Mouse (Mus musculus) hindbrain, postnatal 0 days (tissue): ENCODE measurements around the gene Slc39a11. TPM values are rescaled to one million over a fixed set of nuclear protein-coding genes. Genes with fewer than 3 reads are reported as not detected.

Experiments
- ATAC-seq: fragments of 200-750 bp; cut with Nextera tagmentation; 2 replicates; pipeline ENCODE4 v1.8.0; 2017; ENCODE audit warnings: mild to moderate bottlenecking, moderate TSS enrichment, moderate library complexity
- DNase-seq: peaks from one replicate; pipeline ENCODE4 v3.0.0-alpha.2; 2015; ENCODE audit warnings: low spot score
- H3K27ac ChIP-seq: fragments of 300-500 bp; sonication (generic); 2 replicates; pipeline ENCODE4 v1.5.1; 2014; ENCODE audit warnings: mild to moderate bottlenecking
- H3K27me3 ChIP-seq: fragments of 300-500 bp; sonication (generic); 2 replicates; pipeline ENCODE4 v1.6.1; 2014; ENCODE audit warnings: low read length, mixed read lengths; ENCODE audit not compliant: insufficient read depth
- H3K36me3 ChIP-seq: fragments of 300-500 bp; sonication (generic); 2 replicates; pipeline ENCODE4 v1.6.1; 2014; ENCODE audit warnings: low read length, mixed read lengths; ENCODE audit not compliant: insufficient read depth
- H3K4me1 ChIP-seq: fragments of 300-500 bp; sonication (generic); 2 replicates; pipeline ENCODE4 v1.6.1; 2014; ENCODE audit warnings: antibody characterized with exemption, low read length, mixed read lengths; ENCODE audit not compliant: insufficient read depth
- H3K4me2 ChIP-seq: fragments of 300-500 bp; sonication (generic); 2 replicates; pipeline ENCODE4 v1.6.1; 2014; ENCODE audit warnings: low read depth, mild to moderate bottlenecking, low read length, moderate library complexity, mixed read lengths
- H3K4me3 ChIP-seq: fragments of 300-500 bp; sonication (generic); 2 replicates; pipeline ENCODE4 v1.5.1; 2014; ENCODE audit warnings: low read length
- H3K9ac ChIP-seq: fragments of 300-500 bp; sonication (generic); replicated peaks from 2 replicates; pipeline ENCODE4 v1.6.1; 2014; ENCODE audit warnings: mild to moderate bottlenecking, low read length, moderate library complexity, mixed read lengths
- H3K9me3 ChIP-seq: fragments of 300-500 bp; sonication (generic); 2 replicates; pipeline ENCODE4 v1.6.1; 2016; ENCODE audit warnings: low read length, mixed read lengths
- CTCF ChIP-seq: IDR thresholded peaks from 2 replicates; pipeline ENCODE4 v1.5.1; 2016; ENCODE audit warnings: antibody characterized with exemption, control low read depth, low read depth
- WGBS: fragments of 180-500 bp; shearing (Covaris S2); extraction: QIAGEN DNeasy Blood & Tissue Kit; methylation state at CpG from one replicate; pipeline ENCODE4 v1.1.7; 2014; 5-methylcytosine and 5-hydroxymethylcytosine counted together
- polyA plus RNA-seq: library from polyadenylated mRNA; unstranded; fragments of >200 nt; fragmentation: Nextera tagmentation; extraction: Ambion mirVana; gene quantifications from 2 replicates; pipeline ENCODE4 v1.2.1, GENCODE M21; 2015
- total RNA-seq: library from RNA; depleted of rRNA; stranded (reverse); fragments of >200 nt; gene quantifications from 2 replicates; pipeline ENCODE4 v1.2.3, GENCODE M21; 2014

The Slc39a11 gene
- total and polyA plus RNA-seq, 2 experiments from 2014 or later, result 35.6 to 63.3 TPM

DNA sequence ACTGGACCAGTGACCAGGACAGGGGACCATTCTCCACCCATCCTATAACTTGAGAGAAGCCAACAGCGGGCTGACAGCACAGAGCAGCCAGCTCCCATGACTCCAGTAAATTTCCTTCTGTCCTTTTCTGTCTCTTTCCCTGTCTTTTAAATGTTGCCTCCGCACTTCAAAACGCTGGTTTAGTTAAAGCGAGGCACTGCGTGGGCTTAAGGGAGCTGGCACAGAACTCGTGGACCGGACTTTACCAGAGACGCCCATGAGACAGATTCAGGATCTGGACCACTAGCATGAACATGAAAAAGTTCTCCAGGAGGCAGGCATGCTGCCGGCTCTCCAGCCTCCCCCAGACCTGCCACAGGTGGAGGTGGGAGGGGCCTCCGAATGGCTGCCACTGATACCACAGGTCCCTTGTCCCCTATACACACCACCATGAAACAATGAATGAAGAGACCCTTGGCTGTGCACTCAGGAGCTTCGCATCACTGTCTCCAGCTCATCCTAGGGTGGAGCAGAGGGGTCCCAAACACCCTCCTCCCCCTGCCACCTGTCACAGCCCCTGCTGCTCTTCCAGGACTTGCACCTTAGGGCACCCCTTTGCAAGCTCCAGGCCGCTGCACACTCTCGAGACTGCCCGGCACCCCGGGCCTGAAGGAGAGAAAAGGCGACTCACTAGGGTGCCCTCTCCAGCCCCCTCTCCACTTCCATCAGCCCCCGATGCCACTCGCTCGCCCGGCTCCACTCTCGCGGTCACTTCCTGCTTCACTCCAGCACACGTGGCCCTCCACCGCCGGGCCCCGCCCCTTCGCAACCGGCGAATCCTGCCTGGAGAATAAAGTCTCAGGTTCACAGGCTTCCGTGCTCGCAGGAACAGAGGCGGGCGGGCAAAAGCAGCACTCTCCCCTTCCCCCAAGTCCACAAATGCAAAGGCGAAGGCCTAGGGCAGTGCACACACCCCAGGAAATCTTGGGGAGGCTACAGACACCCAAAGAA is 84.6 kb downstream of the Slc39a11 start:
- no peak overlapping the region for H3K27ac ChIP-seq
- peak overlapping the region; percentile 45 for H3K4me3 ChIP-seq
- peak overlapping the region; percentile 78 for H3K4me2 ChIP-seq
- peak overlapping the region; percentile 49 for H3K9ac ChIP-seq
- peak; percentile 93 for ATAC-seq
- H3K4me1 ChIP-seq, result no peaks in the 10 kb centered on the region; the same call in 1 of the 2 replicates
- TF ChIP-seq CTCF, result no peak
- 9% methylated on average over 34 of the region's 34 CpGs for WGBS
- H3K9me3 ChIP-seq, result no peaks in the 10 kb centered on the region
- no peaks in the 10 kb centered on the region for H3K36me3 ChIP-seq
- DNase-seq, result peak; percentile 94
- H3K27me3 ChIP-seq, result no peaks in the 10 kb centered on the region

DNA sequence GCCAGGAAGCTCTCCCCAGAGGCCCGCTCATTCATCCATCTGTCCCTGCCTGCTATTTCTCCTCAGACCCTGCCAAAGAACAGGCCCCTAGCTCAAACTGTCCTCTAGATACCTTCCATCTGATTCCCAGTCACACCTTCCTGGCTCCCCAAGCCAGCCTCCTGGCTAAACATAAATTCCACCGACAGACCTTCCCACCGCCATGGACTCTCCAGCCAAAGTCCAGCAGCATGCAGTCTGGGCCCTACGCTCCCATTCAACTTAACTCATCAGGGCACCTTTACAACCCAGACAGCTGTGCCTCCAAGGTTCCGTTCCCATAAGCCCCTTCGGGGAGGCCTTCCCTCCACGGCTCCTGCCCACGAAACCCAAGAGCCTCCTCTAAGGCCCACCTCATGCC is 87.6 kb downstream of the Slc39a11 start:
- DNase-seq (no peak), ATAC-seq (no peak)
- no peaks in the 10 kb centered on the region for H3K27me3 ChIP-seq
- no peak overlapping the region for H3K27ac ChIP-seq
- H3K4me2 ChIP-seq, result no peak overlapping the region
- no peaks in the 10 kb centered on the region for H3K9me3 ChIP-seq
- H3K4me3 ChIP-seq, result no peak overlapping the region
- H3K9ac ChIP-seq, result no peak overlapping the region
- 90% methylated on average over 8 of the region's 8 CpGs for WGBS
- no peak for TF ChIP-seq CTCF
- H3K4me1 ChIP-seq, result no peaks in the 10 kb centered on the region; the same call in 1 of the 2 replicates
- H3K36me3 ChIP-seq, result no peaks in the 10 kb centered on the region; the same call in 1 of the 2 replicates

DNA sequence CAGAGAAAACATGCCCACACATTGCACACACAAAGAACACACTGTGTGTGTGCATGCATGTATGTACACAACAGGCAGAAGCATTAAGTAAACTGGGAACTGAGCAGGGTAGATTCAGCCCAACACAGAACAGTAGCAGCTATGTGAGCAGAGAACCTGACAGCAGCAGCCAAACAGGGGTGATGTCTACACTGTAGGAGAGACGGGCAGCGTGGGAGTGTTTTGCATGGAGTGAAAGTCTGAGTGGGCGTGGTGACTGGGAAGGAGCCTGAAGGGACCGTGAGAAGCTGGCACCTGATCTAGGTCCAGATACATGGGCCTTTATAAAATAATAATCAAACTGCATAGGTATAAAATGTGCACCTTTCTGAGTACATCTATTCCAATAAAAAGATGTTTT is 89.7 kb downstream of the Slc39a11 start:
- Histone ChIP-seq H3K9me3 (no peaks in the 10 kb centered on the region), H3K36me3 (no peaks in the 10 kb centered on the region; the same call in 1 of the 2 replicates), H3K27me3 (no peaks in the 10 kb centered on the region), H3K9ac (no peak overlapping the region), H3K4me3 (no peak overlapping the region), H3K27ac (no peak overlapping the region), H3K4me1 (no peaks in the 10 kb centered on the region; the same call in 1 of the 2 replicates), H3K4me2 (no peak overlapping the region)
- no peak for ATAC-seq
- DNase-seq, result no peak
- TF ChIP-seq CTCF, result no peak
- 67% methylated on average over 4 of the region's 4 CpGs for WGBS

DNA sequence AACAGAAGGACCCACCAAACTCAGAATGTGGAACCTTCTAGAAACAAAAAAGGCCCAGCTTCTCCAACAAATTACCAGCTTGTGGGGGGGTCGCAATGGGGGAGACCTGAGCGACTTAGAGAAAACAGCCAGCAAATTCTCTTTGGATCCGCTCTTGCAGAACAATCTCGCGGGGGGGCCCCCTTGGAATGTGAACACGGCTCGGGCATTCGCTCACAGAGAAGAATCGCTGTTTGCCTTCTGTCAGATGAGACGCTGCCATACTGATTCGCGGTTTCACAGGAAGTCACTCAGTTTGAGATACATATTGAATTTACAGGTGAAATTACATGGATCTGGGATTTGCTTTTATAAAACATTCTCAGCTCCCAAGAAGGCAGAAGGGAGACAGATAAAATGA is 91.4 kb downstream of the Slc39a11 start:
- no peak overlapping the region for H3K27ac ChIP-seq
- DNase-seq, result peak; percentile 33

DNA sequence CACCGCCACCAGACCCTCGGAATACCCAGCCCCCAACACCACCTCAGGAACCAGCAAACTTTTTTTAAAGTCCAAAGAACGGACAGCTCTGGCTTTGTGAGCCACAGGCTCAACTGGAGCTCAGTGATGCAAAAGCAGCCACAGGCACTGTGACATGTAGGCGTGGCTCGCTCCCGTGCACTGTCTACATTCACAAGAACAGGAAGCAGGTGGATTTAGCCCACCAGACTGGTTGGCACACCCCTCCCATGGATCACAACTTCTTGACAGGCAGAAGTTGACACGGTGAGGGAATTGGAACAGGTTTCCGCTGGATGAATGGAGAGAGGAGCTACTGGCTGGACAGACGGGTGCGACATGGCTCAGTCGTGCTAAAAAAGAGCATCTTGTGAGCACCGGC is 93.7 kb downstream of the Slc39a11 start:
- H3K9me3 ChIP-seq, result no peaks in the 10 kb centered on the region
- TF ChIP-seq CTCF, result no peak
- DNase-seq, result no peak

More for the DNA sequence above, 91.4 kb downstream of the Slc39a11 start:
- TF ChIP-seq CTCF, result no peak
- Histone ChIP-seq H3K9me3 (no peaks in the 10 kb centered on the region), H3K27me3 (no peaks in the 10 kb centered on the region), H3K36me3 (no peaks in the 10 kb centered on the region; the same call in 1 of the 2 replicates), H3K4me1 (peaks cover 7% of the 10 kb centered on the region), H3K9ac (no peak overlapping the region), H3K4me3 (no peak overlapping the region), H3K4me2 (no peak overlapping the region)
- no peak for ATAC-seq
- WGBS, result 54% methylated on average over 12 of the region's 12 CpGs

DNA sequence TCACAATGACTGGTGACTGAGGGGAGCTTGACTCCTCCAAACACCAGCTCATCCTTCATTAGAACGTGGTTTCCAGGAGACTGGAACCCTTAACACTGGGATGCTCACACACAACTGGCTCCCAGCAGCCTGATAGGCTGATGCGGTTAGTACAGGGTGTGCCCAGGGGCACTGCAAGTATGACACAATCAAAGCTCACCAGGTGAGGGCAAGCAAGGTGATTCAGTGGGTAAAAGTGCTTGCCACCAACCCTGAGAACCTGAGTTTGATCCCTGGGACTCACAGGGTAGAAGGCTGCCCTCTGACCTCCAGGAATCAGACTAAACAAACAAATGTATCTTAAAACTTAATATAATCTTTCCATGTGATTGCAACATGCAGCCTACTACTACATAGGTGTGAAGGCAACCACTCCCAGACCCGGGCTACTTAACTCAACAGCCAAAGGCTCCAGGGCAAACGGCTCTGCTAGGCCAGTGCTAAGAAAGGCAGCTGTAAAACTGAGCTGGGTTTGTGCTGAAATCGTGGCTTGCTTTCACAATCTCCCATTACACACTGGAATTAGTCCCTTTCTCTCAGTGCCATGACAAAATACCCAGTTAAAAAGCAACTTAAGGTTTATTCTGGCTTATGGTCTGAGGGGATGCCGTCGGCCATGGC is 95.0 kb downstream of the Slc39a11 start:
- H3K27me3 ChIP-seq, result no peaks in the 10 kb centered on the region
- H3K9me3 ChIP-seq, result no peaks in the 10 kb centered on the region
- ATAC-seq (no peak), DNase-seq (no peak)
- no peaks in the 10 kb centered on the region; the same call in 1 of the 2 replicates for H3K36me3 ChIP-seq
- no peak for TF ChIP-seq CTCF
- H3K9ac ChIP-seq, result no peak overlapping the region
- H3K27ac ChIP-seq, result peak overlapping the region; percentile 81
- 87% methylated on average over 7 of the region's 7 CpGs for WGBS
- no peak overlapping the region for H3K4me2 ChIP-seq
- peaks cover 16% of the 10 kb centered on the region for H3K4me1 ChIP-seq
- H3K4me3 ChIP-seq, result no peak overlapping the region

More for the DNA sequence above, 93.7 kb downstream of the Slc39a11 start:
- Histone ChIP-seq H3K4me3 (no peak overlapping the region), H3K27ac (no peak overlapping the region), H3K9ac (no peak overlapping the region), H3K4me2 (no peak overlapping the region), H3K36me3 (no peaks in the 10 kb centered on the region; the same call in 1 of the 2 replicates), H3K27me3 (no peaks in the 10 kb centered on the region), H3K4me1 (peaks cover 16% of the 10 kb centered on the region)
- WGBS, result 80% methylated on average over 12 of the region's 12 CpGs
- ATAC-seq, result no peak
